Mouse (Mus musculus): ENCODE data around the gene Rps6kl1. TPM values are rescaled to one million over a fixed set of nuclear protein-coding genes. Genes with fewer than 3 reads are reported as not detected.

The Rps6kl1 gene
- total and polyA plus RNA-seq, 3 experiments = 0.03 to 0.11 TPM; not detected in 1

DNA sequence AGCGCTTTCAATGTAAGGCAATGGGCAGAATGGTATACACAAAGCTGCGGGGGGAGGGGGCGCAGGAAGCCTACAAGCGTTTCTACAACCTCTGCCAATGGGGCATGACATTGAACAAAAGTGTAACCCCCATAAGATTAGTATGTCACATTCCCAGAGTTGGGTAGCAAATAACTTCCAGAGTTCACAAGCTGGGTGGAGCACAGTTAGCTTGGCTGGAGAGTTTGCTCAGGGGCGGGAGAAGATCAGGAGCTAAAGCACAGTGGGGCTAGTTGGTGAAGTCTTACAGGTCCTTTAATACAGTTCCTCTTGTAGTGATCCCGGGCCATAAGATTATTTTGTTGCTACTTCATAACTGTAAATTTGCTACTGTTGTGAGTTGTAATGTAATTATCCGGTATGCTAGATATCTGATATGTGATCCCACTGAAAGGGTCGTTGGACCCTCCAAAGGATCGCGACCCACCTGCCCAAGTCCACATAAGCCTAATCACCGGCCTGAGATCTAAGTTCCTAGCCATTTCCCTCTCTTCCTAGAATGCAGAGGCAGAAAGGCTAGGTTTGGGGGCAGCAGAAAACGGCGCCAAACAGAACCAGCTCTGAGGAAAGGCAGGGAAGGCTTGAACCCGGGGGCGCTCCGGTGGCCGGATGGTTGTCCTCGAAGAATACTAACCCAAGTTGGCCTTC, 40.9 kb downstream of the Rps6kl1 start:
- Histone ChIP-seq H3K4me3 (ENCODE audit: low read depth, low read length) (peak overlapping the region; percentile 86), H3K27me3 (ENCODE audit: insufficient read depth, low read length) (no peaks in the 10 kb centered on the region), H3K4me1 (ENCODE audit: insufficient read depth, low read depth, low read length) (peaks cover 52% of the 10 kb centered on the region), H3K9me3 (replicated peaks) (no peaks in the 10 kb centered on the region), H3K36me3 (replicated peaks) (peaks cover 52% of the 10 kb centered on the region)
- peak; percentile 60 for DNase-seq (ENCODE audit: low spot score)
- no peak for TF ChIP-seq POLR2AphosphoS5 (IDR thresholded peaks at IDR 0.05; ENCODE audit: insufficient replicate concordance, low read depth, low read length)
- no peak for TF ChIP-seq GATA1 (IDR thresholded peaks at IDR 0.05; ENCODE audit: borderline replicate concordance, low read length)
- no peak for TF ChIP-seq TAL1 (conservative IDR thresholded peaks at IDR 0.05; ENCODE audit: low read depth, low read length)
- TF ChIP-seq GATA2 (IDR thresholded peaks at IDR 0.05; ENCODE audit: borderline replicate concordance, low read depth, low read length) = no peak
- no peak for TF ChIP-seq CTCF (IDR thresholded peaks at IDR 0.05; ENCODE audit: low read depth, low read length)
- no peak for ATAC-seq (ENCODE audit: extremely low read depth, insufficient number of reproducible peaks, low FRiP score, poor library complexity, severe bottlenecking)

DNA sequence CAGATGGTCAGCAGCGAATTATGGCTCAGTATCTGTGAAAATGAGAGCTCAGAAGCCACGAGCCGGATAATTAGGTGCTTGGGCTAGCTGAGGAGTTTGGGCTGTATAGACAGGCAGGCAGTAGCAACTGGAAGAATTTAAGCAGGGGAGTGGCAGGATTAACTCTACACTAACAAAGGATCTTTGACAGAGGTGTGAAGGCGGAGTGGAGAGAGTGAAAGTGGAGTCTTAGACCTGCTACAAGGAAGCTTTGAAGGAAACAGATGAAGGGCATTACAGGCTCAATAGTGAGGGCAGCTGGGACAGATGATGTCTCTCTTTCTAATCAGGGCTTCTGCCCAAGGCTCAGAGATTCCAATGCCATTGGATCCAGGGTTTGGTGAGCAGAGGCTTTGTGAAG, 41.6 kb downstream of the Rps6kl1 start:
- DNase-seq (ENCODE audit: low spot score) = no peak
- no peak for ATAC-seq (ENCODE audit: extremely low read depth, insufficient number of reproducible peaks, low FRiP score, poor library complexity, severe bottlenecking)
- Histone ChIP-seq H3K36me3 (replicated peaks) (peaks cover 52% of the 10 kb centered on the region), H3K4me3 (ENCODE audit: low read depth, low read length) (no peak overlapping the region; the same call in 1 of the 2 replicates), H3K4me1 (ENCODE audit: insufficient read depth, low read depth, low read length) (peaks cover 53% of the 10 kb centered on the region), H3K9me3 (replicated peaks) (no peaks in the 10 kb centered on the region), H3K27me3 (ENCODE audit: insufficient read depth, low read length) (no peaks in the 10 kb centered on the region)
- TF ChIP-seq CTCF (IDR thresholded peaks at IDR 0.05; ENCODE audit: low read depth, low read length) = no peak

DNA sequence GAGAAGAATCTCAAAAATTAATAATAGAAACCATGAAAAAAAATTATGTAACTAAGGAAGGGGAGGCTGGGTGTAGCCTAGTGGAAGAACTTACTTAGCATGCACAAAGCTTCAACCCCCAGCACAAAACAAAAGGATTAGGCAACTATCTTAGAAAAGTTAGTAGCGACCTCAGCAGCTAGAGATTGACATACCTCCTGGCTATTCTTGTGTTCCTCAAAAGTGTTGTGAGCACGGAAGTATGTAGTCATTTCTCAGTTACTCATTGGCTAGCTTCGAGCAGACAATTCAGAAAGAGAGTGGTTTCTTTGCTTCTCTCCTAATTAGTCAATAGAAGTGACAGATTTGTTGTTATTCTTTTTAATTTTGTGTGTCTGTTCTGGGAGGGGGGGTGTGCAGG, 42.4 kb downstream of the Rps6kl1 start:
- H3K4me1 ChIP-seq (ENCODE audit: insufficient read depth, low read depth, low read length) = peaks cover 47% of the 10 kb centered on the region
- no peak for DNase-seq (ENCODE audit: low spot score)
- peaks cover 53% of the 10 kb centered on the region for H3K36me3 ChIP-seq (replicated peaks)
- H3K9me3 ChIP-seq (replicated peaks) = no peaks in the 10 kb centered on the region
- H3K4me3 ChIP-seq (ENCODE audit: low read depth, low read length) = no peak overlapping the region
- TF ChIP-seq GATA1 (IDR thresholded peaks at IDR 0.05; ENCODE audit: borderline replicate concordance, low read length) (no peak), TAL1 (conservative IDR thresholded peaks at IDR 0.05; ENCODE audit: low read depth, low read length) (no peak), CTCF (IDR thresholded peaks at IDR 0.05; ENCODE audit: low read depth, low read length) (no peak), GATA2 (IDR thresholded peaks at IDR 0.05; ENCODE audit: borderline replicate concordance, low read depth, low read length) (no peak), POLR2AphosphoS5 (IDR thresholded peaks at IDR 0.05; ENCODE audit: insufficient replicate concordance, low read depth, low read length) (no peak)
- ATAC-seq (ENCODE audit: extremely low read depth, insufficient number of reproducible peaks, low FRiP score, poor library complexity, severe bottlenecking) = no peak
- no peaks in the 10 kb centered on the region for H3K27me3 ChIP-seq (ENCODE audit: insufficient read depth, low read length)

DNA sequence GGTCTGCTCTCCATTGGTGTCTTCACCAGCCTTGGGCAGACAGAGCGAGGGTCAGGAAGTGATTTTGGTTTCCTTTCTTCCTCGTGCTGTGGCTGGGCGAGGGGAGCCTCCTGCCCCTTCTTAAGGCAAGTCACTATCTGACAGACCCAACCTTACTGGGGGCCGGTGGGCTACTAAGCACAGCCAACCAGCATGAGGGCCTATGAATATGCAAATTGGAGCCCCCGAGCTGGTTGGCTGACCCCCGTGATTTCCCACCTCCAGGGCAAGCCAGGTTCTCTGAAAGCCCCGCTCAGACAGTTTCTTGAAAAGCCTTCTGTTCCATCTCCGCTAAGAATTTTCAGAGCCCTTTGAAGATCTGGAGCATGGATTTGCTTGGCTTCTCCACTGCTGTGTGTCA, 44.8 kb downstream of the Rps6kl1 start:
- Histone ChIP-seq H3K27me3 (ENCODE audit: insufficient read depth, low read length) (no peaks in the 10 kb centered on the region), H3K9me3 (replicated peaks) (no peaks in the 10 kb centered on the region), H3K4me3 (ENCODE audit: low read depth, low read length) (no peak overlapping the region), H3K4me1 (ENCODE audit: insufficient read depth, low read depth, low read length) (peaks cover 23% of the 10 kb centered on the region), H3K36me3 (replicated peaks) (peaks cover 45% of the 10 kb centered on the region)
- TF ChIP-seq GATA1 (IDR thresholded peaks at IDR 0.05; ENCODE audit: borderline replicate concordance, low read length) (no peak), GATA2 (IDR thresholded peaks at IDR 0.05; ENCODE audit: borderline replicate concordance, low read depth, low read length) (no peak), POLR2AphosphoS5 (IDR thresholded peaks at IDR 0.05; ENCODE audit: insufficient replicate concordance, low read depth, low read length) (no peak)
- ATAC-seq (ENCODE audit: extremely low read depth, insufficient number of reproducible peaks, low FRiP score, poor library complexity, severe bottlenecking) (no peak), DNase-seq (ENCODE audit: low spot score) (no peak)

DNA sequence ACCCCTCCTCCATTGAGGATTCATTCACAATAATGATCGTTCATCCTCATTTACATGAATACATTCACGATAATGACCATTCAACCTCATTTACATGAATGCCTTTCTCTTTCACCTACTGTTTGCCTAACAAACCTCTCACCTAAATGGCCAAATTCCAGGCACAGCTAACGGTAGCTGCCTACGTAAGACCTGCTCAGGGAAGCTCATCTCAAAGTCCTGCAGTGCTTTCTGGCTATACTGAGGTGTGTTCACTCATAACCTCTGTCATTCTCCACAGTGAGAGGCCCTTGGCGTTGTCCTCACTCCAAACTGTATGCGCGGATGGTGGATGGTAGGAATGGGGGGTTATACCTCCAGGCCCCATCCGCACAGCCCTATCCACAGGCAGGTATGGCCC, 46.3 kb downstream of the Rps6kl1 start:
- peaks cover 15% of the 10 kb centered on the region for H3K4me1 ChIP-seq (ENCODE audit: insufficient read depth, low read depth, low read length)
- no peak for ATAC-seq (ENCODE audit: extremely low read depth, insufficient number of reproducible peaks, low FRiP score, poor library complexity, severe bottlenecking)
- no peak overlapping the region for H3K4me3 ChIP-seq (ENCODE audit: low read depth, low read length)
- no peaks in the 10 kb centered on the region for H3K9me3 ChIP-seq (replicated peaks)
- DNase-seq (ENCODE audit: low spot score) = no peak
- no peak for TF ChIP-seq TAL1 (conservative IDR thresholded peaks at IDR 0.05; ENCODE audit: low read depth, low read length)
- TF ChIP-seq CTCF (IDR thresholded peaks at IDR 0.05; ENCODE audit: low read depth, low read length) = no peak
- H3K36me3 ChIP-seq (replicated peaks) = peaks cover 49% of the 10 kb centered on the region
- no peaks in the 10 kb centered on the region for H3K27me3 ChIP-seq (ENCODE audit: insufficient read depth, low read length)

- Histone ChIP-seq H3K4me3 (ENCODE audit: low read depth, low read length) (no peak overlapping the region), H3K36me3 (replicated peaks) (peaks cover 48% of the 10 kb centered on the region), H3K9me3 (replicated peaks) (no peaks in the 10 kb centered on the region), H3K4me1 (ENCODE audit: insufficient read depth, low read depth, low read length) (peaks cover 3% of the 10 kb centered on the region), H3K27me3 (ENCODE audit: insufficient read depth, low read length) (no peaks in the 10 kb centered on the region)
- ATAC-seq (ENCODE audit: extremely low read depth, insufficient number of reproducible peaks, low FRiP score, poor library complexity, severe bottlenecking) = no peak
- DNase-seq (ENCODE audit: low spot score) = no peak
- TF ChIP-seq GATA2 (IDR thresholded peaks at IDR 0.05; ENCODE audit: borderline replicate concordance, low read depth, low read length) = no peak
- no peak for TF ChIP-seq POLR2AphosphoS5 (IDR thresholded peaks at IDR 0.05; ENCODE audit: insufficient replicate concordance, low read depth, low read length)
- TF ChIP-seq CTCF (IDR thresholded peaks at IDR 0.05; ENCODE audit: low read depth, low read length) = no peak
- TF ChIP-seq GATA1 (IDR thresholded peaks at IDR 0.05; ENCODE audit: borderline replicate concordance, low read length) = no peak
- no peak for TF ChIP-seq TAL1 (conservative IDR thresholded peaks at IDR 0.05; ENCODE audit: low read depth, low read length)
Measured at GRCm38 (mm10) chr12:85103096-85103495, 48.0 kb downstream of the Rps6kl1 start.
